Mouse (Mus musculus): ENCODE data around the gene Cib1. TPM values are rescaled to one million over a fixed set of nuclear protein-coding genes. Genes with fewer than 3 reads are reported as not detected.

Cib1 gene
- polyA plus RNA-seq (2017; shearing (Covaris generic)) = 100 to 1,000 TPM; 120 to 148 TPM

DNA sequence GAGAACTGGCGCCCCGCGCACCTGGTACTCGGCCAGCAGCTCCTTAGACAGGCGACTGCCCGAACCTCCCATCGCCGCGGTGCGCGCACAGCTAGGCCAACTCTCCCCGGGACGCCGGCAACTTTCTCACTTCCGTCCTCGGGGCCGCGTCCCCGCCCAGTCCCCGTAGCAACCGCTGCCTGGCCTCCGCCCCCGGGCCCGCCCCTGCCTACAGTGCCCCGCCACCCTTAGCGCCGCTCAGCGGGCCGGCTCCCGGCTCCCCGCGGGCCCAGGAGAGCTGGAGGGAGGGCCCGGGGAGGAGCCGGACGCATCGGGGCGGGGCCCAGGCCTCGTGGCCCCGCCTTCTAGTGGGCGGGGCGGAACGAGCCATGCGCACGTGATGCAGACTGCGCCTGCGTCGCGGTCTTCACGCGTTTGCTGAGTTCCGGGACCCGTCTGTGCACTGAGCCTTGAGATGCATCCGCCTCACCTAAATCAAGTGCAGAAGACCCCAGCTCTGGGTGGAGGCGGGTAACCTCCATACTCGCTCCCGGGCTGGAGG, at the start of gene Cib1, which contains the start of gene Gdpgp1:
TSS of gene Cib1 (minus strand) at position 325 of the 541 bp plus-strand sequence.
TSS of gene Gdpgp1 (plus strand) at position 377 of the 541 bp plus-strand sequence.
- peak; percentile 92 for ATAC-seq

DNA sequence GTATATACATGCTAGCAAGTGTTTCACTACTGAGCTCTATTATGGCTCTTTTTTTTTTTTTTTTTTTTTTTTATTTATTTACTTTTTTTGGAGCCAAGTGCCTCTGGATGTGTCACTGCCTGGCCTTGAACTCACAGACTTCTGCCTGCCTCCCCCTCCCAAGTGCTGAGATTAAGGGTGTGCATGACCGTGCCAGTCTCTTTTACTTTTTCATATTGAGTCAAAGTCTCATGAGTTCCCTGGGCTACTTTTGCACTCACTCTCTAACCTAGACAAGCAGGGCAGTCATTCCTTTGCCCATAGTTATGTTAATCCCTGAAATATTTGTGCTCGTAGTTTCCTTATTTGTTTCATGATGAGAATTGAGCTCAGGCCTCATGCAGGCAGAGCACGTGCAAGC, 49.0 kb upstream of the Cib1 start:
- ATAC-seq = no peak

DNA sequence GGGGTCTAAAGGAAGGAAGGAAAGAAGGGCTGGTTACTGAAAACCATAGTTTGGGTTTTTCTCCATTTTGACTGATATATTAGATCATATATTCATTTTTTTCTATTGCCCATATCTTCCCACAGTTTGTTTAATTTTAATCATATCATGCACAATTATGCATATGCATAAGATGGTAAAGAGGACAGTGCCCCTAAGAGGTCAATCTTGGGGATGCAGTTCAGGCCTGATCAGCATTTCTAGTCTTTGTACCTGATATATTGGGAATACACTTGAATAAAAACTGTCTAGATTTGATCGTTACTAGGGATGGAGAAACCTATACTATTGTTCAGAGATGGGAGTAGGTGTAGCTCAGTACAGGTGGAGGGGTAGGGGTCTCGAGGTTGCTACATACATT, 48.4 kb upstream of the Cib1 start:
- no peak for ATAC-seq

DNA sequence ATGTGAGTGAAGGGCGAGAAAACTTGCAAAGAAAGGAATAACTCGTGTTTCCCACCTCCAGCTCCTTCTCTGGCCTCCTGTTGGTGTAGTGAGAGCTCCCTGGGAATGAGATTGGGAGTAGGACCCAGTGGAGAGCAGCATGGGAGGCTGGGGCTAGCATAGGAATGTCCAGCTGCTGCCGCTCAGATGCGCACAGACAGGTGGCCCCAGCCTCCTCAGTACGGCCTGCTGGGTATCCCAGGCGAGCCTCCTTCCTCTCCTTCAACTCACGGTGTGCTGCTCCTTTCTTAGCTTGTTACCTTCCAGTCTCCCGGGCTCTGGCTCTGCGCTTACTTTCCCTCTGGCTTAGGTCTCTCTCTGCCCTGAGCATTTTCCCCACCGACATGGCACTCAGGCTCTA, 47.4 kb upstream of the Cib1 start:
- ATAC-seq = no peak

DNA sequence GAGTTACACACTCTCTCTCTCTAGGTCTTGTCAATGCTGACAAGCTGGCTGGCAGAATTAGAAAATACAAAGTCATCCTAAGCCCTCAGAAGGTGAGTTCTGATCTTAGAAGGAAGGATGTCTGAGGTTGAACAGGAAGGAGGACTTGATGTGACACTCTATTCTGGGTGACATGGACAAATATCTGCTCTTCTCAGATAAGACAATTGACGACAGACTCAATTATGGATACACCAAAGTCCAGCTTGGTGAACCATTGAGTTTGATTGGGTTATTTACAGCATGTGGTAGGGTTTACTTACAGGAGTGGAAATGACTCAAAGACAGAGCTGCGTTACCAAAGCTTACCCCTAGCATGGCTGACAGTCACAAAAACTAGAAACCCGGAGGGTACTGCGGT, 43.8 kb upstream of the Cib1 start:
- ATAC-seq = no peak

DNA sequence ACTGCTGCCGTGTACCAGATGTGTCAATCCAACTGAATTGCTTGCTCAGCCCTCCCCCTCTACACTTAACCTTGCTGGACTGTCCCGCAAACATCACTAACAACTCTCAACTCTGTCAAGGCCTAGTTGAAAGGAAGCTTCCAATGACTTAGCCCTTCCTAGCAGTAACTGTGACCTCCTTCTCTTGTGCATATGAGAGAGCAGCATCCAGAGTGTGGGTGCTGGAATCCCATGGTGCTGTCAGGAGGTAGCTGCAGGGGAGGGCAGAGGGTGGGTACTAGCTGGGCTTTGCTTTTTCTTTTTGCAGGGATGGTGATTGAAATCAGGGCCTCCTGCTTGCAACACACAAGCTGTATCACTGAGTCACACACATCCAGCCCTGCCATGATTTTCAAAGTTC, 40.8 kb upstream of the Cib1 start:
- ATAC-seq = no peak

DNA sequence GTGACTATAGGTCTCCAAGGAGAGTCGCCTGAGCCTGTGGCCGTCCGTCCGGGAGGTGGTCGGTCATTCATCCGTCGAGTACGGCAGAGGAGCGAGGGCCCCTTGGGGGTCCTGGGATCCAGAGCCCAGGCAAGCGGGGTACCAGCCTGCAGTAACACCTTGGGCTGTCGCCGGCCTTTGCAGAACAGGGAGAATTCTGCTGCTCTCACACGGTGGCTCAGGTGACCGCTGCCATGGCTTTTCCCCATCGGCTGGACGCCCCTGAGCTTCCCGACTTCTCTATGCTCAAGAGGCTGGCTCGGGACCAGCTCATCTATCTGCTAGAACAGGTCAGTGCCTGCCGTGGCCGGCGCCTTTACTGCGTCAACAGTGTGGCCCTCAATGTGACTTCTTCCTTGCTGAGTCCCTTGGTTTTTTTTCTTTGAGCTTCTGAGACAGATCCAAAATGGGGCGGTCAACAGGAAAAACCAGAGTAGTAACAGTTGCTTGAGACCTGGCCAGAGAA, 37.2 kb upstream of the Cib1 start:
- no peak for ATAC-seq

DNA sequence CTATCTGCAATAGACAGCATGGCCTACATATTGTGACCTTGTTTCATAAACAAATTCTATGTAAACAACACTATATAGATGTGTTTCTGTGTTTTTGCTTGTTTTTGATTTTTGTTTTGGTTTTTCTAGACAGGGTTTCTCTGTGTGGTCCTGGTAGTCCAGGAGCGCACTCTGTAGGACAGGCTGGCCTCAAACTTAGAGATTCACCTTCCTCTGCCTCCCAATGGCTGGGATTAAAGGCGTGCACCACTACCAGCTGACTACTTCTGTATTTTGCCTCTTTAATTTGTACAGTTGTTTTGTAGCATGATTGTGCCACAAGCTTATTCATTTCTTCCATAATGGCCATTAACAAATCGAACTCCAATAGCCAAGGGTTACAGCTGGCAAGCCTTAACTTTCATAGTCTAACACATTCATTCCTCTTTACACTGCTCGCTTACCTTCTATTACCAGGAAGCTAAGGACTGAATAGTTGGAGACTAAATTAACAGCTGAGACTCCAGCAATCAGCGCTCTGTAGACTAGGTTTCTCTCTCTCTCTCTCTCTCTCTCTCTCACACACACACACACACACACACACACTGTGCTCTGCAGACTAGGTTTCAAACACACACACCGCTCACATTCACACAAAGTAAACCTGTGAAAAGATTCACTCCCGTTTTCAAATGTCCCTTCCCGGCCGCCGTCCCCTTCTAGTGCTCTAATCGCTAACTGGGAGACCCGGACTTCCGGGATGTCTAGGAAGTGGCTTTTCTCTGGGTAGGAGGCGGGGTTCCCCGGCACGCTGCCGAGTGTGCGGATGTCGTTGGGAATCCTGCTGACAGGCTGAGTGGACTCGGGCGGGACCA, 36.5 kb upstream of the Cib1 start, which contains the start of gene Vps33b:
TSS of gene Vps33b (plus strand) at position 753 of the 854 bp plus-strand sequence.
- peak; percentile 97 for ATAC-seq

DNA sequence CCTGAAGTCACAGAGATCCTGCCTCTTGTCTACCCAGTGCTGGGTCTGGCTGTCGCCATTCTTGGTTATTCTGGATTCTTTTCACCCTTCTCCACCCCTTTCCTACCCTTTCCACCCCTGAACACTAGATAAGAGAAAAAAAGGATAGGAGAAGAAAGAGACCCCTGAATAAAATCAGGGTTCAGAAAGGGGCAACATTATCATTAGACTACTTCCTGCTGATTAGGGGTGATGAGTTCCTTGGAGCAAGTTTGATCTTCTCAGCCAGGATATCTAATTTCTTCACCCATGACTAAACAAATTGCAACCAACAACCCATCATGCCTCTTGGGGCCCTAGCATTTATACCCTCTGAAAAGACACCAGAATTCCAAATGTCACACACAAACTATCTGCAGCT, 35.2 kb upstream of the Cib1 start:
- no peak for ATAC-seq

DNA sequence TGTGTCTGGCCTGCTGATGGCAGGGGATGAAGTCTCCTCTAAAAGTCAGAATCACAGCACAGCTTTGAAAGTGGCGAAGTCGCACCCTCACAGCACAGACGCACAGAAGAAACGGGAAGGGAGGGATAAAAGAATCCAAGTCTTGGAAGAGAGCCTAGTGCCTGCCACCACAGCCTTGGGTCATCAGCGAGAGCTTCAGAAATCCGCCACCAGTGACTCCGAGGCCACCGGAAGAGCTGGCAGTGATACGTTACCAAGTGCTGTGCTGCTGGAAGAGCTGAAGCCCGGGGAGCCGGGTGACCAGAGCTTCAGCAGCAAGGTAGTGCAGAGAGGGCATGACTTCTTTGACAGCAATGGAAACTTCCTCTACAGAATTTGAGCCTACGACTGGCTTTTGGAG, 32.0 kb upstream of the Cib1 start:
- ATAC-seq = no peak

DNA sequence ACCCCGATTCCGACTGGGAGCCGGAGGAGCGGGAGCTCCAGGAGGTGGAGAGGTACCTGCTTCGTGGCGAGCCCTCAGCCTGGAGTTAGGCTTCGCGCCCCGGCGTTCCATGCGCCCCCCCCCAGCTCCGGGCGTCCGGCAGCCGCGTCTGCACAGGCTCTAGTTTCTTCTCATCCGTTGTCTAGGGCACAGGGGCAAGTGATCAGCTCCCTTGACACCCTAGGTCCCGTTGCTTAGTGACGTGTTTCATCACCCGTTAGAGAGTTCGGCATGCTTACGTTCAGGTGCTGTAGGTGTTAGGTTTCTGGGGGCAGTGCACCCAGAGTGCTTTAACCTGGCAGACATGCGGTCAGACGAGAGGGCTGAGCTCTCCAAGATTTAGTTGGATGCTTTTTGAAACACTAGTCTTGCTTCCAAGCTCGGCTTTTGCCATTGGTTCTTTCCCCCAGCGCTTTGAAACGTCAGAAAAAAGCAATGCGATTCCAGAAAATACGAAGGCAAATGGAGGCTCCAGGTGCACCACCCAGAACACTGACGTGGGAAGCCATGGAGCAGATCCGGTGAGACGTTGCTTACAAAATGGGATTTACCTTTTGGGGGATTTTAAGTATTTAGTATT, 28.9 kb upstream of the Cib1 start:
- peak; percentile 56 for ATAC-seq

DNA sequence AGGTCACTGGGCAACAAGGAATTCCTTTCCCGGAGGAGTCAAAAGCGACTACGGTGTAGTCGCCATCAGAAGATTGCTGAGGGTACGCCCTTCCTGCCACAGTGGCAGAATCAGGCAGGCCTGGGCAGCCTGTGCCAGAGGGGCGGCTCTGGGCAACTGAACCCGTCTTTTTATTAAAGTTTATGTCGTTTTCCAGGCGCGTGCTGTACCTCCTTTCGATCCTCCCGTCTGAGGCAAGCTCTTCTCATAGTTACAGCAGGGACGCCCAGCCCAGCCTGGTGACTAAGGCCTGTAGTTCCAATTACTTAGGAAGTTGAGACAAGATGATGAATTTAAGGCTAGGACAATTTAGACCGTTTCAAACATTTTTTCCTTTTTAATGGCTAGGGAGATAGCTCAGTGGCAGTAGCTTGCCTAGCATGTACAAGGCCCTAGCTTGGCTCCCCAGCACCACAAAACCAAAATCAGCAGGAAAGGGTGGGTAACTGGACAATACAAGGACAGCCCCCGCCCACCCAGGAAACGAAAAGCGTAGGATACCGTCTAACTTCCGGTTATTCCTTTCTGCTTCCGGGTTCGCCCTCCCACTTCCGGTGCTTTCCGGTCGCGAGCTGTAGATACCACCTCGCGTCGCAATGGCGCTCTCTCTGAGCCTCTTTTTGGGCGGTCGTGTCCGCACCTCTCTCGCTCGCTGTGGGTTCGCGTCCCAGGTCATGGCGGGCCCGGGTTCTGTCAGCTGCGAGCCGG, 28.2 kb upstream of the Cib1 start, which contains the start of gene Ngrn:
TSS of gene Ngrn (plus strand) at position 591 of the 747 bp plus-strand sequence.
- peak; percentile 95 for ATAC-seq

DNA sequence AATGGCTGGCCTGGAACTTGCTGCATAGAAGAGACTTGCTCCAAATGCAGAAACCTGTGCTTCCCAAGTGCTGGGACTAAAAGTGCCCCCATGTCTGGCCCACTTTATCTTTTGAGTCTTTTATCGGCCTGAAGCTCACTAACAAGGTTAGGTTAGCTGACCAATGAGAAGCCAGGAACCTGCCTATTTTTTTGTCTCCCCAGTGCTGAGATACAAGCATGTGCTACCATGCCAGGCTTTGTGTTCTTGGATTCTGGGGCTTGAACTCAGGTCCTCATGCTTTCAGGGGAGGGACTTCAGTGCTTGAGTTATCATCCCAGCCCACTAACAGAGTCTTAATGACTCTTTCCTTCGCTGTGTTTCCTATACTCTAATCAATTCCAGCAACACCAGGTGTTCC, 25.1 kb upstream of the Cib1 start:
- ATAC-seq = no peak

DNA sequence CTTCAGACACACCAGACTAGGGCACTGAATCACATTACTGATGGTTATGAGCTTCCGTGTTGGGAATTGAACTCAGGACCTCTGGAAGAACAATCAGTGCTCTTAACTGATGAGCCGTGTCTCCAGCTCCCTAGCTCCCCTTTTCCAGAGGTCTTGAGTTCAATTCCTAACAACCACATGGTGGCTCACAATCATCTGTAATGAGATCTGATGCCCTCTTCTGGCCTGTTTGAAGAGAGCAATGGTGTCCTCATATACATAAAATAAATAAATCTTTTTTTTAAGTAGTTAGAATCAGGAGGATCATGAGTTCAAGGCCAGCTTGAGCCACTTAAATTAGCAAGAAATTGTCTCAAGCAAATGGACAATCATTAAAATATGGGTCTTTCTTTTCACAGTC, 23.4 kb upstream of the Cib1 start:
- ATAC-seq = no peak

DNA sequence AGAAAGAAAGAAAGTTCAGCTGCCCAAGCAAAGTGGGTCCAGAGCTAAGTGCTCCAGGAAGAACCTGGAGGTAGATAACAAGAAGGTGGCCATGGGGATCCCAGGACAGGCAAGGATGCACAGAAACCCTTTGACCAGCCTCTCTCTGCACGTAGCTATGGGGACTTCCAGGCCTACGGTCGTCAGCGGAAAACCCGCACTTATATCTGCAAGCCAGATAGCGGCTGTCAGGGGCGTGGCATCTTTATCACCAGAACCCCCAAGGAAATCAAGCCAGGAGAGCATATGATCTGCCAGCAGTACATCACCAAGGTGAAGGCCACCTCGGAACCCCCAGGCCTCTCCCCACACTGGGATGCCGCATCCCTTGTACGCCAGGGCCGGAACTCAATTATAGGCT, 20.3 kb upstream of the Cib1 start:
- ATAC-seq = no peak

DNA sequence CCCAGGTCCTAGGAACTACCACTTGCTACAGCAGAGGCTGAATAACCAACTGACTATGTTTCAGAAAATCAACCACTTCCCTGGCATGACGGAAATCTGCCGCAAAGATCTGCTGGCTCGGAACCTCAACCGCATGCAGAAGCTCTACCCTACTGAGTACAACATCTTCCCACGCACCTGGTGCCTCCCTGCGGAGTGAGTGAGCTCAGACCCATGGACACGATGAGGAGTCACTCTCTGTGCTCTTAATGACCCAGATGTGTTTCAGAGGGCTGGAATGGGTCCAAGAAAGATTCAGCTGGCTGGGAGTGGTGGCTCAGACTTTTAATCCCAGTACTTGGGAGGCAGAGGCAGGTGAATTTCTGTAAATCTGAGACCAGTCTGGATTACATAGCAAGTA, 19.8 kb upstream of the Cib1 start:
- ATAC-seq = no peak

DNA sequence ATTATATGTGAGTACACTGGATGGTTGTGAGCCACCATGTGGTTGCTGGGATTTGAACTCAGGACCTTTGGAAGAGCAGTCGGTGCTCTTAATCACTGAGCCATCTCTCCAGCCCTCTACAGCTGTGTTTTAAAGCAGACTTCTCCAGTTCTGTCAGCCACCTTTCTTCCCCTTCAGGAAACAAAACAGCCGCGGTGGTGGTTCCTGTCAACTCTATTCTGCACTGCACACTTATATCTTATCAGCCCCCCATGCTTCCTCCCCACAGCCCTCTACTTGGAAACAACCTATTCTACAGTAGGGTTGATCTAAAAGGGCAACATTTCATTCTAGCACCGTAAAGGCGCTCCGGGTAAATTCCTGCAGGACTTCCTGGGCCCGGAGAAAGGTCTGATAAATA, 14.2 kb upstream of the Cib1 start:
- ATAC-seq = no peak

DNA sequence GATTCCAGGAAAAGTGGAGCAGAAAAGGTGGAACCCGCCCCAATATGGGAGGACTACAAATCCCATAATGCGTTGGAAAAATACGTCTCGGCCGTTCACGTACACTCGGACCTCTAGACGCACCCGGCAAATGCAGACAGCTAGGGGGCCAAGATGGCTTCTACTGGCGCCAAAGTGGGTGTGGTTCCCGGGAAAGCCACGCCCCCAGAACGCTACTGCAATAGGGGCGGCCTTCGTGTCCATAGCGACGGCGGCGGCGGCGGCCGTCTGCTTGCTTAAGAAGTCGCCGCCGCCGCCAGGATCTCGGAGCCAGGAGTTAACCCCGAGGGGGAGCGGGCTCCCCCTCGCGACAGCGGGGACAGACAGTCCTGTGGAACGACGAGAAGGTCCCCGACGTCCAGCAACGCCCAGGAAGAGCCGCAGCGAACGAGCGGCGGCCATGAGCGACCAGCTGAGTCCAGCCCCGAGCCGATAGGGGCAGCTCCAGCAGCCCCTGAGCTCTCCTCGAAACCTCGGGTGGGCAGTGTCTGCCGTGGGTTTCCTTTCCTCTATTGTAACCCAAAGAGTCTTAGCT, 13.6 kb upstream of the Cib1 start, which contains the start of gene Ttll13:
TSS of gene Ttll13 (plus strand) at position 229 of the 574 bp plus-strand sequence.
- peak; percentile 97 for ATAC-seq

DNA sequence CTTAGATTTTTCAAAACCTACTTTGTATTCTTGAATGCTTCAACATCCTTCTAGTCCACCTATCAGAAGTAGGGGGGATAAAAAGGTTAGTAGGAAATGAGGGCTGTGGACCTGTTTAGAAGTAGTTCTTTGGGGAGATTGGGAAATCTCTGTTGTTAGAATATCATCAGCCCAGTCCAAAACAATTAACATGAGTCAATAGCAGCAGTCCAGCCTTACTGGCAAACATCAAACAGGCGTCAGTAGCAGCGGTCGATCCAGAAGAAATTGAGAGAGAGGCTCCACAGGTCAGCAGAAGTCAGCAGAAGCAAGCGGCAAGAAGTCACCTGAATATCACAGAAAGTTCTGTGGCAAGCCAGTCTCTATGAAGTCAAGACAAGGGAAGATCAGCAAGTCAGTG, 12.2 kb upstream of the Cib1 start:
- ATAC-seq = no peak

DNA sequence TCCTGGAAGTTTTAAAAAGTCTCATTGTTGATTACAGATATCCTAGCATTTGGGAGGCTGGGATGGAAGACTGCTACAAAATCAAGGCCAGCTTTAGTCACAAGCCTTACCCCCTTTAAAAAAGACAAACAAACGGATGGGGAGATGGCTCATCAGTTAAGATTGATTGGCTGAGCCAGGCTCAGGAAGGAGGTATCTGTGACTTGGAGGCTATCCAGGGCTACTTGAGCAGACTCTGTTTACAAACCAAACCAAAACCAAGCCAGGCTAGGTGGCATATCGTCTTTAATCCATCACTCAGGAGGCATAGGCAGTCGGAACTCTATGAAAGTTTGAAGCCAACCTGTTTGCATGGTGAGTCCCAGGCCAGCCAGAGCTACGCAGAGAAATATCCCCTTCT, 9.0 kb upstream of the Cib1 start:
- no peak for ATAC-seq

DNA sequence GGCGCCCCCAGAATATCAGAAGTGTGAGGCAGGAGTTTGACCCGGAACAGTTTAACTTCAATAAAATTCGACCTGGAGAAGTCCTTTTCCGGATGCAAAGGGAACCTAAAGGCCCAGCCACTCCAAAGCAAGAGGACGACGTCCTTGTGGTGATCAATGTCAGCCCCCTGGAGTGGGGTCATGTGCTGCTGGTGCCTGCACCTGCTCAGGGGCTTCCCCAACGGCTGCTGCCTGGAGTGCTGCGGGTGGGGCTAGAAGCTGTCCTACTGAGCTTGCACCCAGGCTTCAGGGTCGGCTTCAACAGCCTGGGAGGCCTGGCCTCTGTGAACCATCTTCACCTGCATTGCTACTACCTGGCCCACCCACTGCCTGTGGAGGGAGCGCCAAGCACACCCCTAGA, 5.9 kb upstream of the Cib1 start:
- ATAC-seq = no peak

DNA sequence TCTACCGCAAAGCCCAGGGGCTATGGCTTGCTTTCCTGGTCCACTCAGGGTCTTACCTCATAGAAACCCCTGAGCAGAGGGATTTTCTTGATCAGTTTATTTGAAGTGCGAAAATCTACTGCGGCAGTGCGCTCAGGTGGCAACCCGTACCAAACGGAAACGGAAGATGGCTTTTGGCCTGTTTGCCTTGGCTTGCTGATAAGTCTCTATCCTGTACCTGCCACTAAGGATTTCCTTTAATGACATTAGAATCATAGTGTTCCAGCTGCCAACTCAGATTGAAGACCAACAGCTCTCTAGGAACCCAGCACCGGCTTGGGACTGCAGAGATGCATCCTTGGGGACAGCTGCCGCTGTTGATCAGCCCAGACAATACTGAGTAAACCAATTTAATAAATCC, 1.2 kb upstream of the Cib1 start:
- no peak for ATAC-seq

Data from activated CD4-positive, CD25-positive, alpha-beta regulatory T cell, adult 4 months (primary cell).